Mouse (Mus musculus) pancreas, adult 10 weeks (tissue): ENCODE measurements around the gene Rps4x. TPM values are rescaled to one million over a fixed set of nuclear protein-coding genes. Genes with fewer than 3 reads are reported as not detected.

Experiments
- polyA plus RNA-seq: library from polyadenylated mRNA; stranded (reverse); fragments of 350-450 nt; fragmentation: Illumina TruSeq; extraction: RNeasy Lipid Tissue Mini Kit (QIAGEN cat#74804); gene quantifications from one replicate; pipeline ENCODE4 v1.2.3, GENCODE M21; 2015; ENCODE audit warnings: low read depth, low replicate concordance; ENCODE audit not compliant: insufficient read depth

Gene Rps4x
- polyA plus RNA-seq = 556 TPM

GRCm38 (mm10) chrX:102188712-102189497, at the start of gene Rps4x:
Gene Rps4x (minus strand): TSS chrX:102189394.

GRCm38 (mm10) chrX:102156618-102157422, 32.4 kb downstream of the Rps4x start, which contains the start of gene Ercc6l:
Gene Ercc6l (minus strand): TSS chrX:102157091.

Other genes starting within 250 kb of the Rps4x start
- gene Rtl5, start 118.1 kb downstream of the Rps4x start, polyA plus RNA-seq = 5.8 TPM
- gene Pin4, start 69.9 kb downstream of the Rps4x start, polyA plus RNA-seq = 10.4 TPM
- gene Ercc6l, start 32.3 kb downstream of the Rps4x start, polyA plus RNA-seq = not detected
- gene Cited1, start 62.8 kb upstream of the Rps4x start, polyA plus RNA-seq = 1.0 TPM